Mouse (Mus musculus): ENCODE results near the gene St5. TPM values are rescaled to one million over a fixed set of nuclear protein-coding genes. Genes with fewer than 3 reads are reported as not detected.

The St5 gene
- total RNA-seq, 2 experiments from 2014 or later, result 35.3 to 41.7 TPM

DNA sequence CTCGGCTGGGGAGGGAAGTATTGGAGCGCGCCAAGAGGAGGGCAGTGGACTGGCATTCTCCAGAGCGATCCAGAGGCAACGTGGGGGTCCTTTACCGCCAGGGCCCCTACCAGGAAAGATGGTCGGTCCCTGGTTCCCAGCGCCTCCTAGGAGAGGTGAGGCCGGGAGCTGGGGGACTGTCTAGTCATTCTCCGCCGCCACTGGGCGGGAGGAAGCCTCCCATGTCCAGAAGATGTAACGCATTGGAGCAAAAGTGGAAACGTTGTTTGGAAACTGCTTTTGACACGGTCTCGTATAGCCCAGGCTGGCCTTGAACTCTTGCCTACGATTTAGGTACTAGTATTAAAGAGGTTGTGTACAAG lies 592 bp upstream of the St5 start:
- DNase-seq (ENCODE audit: extremely low spot score in 1 of 2, low spot score in 1 of 2), result no peak

DNA sequence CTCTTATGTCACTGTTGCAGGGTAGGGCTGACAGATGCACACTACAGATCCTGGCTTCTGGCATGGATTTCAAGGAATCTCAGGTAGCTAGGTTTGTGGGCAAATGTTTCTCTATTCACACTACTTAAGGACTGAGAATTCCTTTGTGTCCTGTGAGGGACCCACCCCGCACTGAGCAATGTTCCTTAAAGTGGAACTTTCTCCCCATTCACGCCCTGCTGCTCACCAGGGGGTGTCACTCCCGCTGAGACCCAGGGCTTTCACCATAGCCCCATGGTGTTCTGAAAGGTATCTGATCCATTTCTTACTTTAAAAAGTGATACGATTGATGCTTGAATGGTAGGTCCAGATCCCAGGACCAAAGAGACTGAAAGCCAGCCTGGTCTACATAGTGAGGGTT lies 684 bp downstream of the St5 start:
- DNase-seq (ENCODE audit: extremely low spot score in 1 of 2, low spot score in 1 of 2), result no peak

- DNase-seq (ENCODE audit: extremely low spot score in 1 of 2, low spot score in 1 of 2), result no peak
These were observed 3.2 kb downstream of the St5 start for GRCm38 (mm10) chr7:109700213-109700612.

DNA sequence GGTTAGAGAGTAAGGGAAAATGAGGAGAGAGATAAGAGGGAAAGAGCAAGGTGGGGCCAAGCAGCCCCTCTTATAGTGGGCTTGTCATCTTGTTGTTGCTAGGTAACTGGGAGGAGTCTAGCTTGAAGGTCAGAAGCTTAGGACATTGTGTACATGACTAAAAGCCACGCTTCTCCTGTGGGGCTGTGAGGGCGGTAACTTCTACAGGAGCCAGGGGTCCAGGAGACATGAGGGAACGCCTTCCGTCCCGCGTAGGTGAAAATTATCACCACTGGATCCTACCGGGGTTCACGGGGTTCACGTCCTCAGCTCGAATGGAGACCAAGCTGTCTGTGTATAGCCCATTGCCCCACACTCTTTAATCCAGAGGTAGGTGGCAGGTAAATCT lies 8.1 kb downstream of the St5 start:
- DNase-seq (ENCODE audit: extremely low spot score in 1 of 2, low spot score in 1 of 2), result no peak

GRCm38 (mm10) chr7:109694576-109695338 lies 8.6 kb downstream of the St5 start:
- DNase-seq (ENCODE audit: extremely low spot score in 1 of 2, low spot score in 1 of 2), result no peak

DNA sequence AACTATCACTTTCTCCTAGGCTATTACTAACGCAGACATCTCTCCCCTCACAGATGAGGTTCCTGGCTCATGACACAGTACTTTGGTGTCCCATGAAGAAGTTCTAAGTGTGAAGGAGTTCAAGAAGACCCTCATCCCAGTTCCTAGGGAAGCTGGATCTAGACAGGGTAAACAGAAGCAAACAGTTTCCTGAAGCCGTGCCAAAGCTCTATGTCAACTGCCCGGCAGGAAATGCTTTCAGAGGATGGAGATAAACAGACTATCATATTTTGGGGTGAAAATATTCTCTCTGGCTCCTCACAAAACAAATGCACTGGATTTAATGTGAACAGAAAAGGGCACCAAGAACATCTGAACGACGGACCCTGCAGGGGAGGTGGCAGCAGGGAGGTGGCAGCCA lies 12.4 kb downstream of the St5 start:
- no peak for DNase-seq (ENCODE audit: extremely low spot score in 1 of 2, low spot score in 1 of 2)

DNA sequence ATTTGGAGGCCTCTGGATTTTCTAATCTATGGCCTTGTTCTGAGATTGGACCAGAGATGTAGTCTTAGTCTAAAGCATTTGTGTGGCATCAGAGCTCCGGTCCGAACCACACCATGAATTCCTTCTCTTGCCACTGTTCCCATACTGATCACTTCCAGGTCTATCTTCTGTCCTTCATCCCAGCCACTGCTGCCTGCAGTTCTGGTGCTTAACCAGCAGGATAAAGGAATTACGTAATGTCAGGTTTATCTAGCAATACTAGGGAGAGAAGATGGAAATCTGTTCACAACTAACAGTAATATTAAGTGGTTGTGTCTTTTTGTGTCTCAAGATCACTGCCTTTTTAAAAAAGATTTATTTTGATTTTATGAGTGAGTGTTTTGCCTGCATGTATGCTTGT lies 13.3 kb downstream of the St5 start:
- no peak for DNase-seq (ENCODE audit: extremely low spot score in 1 of 2, low spot score in 1 of 2)

DNA sequence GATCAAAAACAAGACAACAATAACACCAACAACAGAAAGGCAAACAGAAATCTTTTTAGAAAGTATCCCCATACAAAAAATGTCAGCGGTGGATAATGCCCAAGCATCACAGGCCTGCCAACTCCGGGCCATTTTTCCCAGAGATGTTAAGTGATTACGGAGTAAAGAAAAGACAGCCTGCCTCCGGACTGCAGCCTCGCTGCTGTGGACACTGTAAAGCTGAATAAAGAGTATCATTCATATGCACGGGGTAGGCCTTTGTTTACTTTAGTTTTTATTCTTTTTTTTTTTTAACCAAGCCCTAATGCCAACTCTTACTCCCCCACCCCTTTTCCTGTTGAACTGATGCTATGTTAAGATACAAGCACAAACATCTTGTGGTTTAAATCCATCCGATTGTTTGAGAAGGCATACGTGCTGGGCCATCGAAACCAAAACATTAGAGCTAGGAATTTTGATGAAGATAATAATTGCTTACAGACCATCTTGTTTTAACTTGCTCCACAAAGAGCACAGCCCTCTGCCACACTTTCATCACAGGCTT lies 16.7 kb downstream of the St5 start:
- no peak for DNase-seq (ENCODE audit: extremely low spot score in 1 of 2, low spot score in 1 of 2)

- DNase-seq (ENCODE audit: extremely low spot score in 1 of 2, low spot score in 1 of 2), result no peak
These were observed 22.5 kb downstream of the St5 start for GRCm38 (mm10) chr7:109680879-109681278.

- no peak for DNase-seq (ENCODE audit: extremely low spot score in 1 of 2, low spot score in 1 of 2)
These were observed 23.1 kb downstream of the St5 start for GRCm38 (mm10) chr7:109680284-109680683.

DNA sequence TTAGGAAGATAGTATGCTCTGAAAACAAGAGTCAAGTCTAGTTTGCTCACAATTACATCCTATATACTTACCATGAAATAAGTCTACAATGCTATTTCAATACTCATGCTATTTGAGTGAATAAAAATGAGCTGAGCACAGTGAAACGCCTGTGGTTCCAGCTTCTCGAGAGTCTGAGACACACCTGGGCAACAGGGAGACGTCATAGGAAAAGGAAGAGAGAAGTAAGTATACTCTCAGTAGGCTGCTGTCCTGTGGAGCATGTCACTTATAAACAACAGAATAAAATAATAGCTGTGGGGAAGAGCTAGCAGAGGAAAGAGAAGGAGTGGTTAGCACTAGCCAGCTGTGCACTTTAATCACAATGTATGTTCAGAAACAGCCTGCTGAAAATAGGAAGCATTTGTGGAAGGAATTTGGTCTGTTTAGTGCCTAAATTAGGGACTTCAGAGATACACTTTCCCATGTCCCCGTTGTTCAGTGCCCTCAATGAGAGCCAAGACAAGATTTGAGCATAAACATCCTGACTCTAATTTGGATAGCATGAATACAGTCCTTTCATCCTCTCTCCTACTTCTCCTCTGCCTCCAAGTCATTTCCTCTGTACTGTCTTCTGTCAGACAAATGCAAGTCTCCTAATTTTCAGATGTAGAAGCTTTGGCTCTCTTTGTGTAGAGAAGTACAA lies 28.3 kb downstream of the St5 start:
- DNase-seq (ENCODE audit: extremely low spot score in 1 of 2, low spot score in 1 of 2), result no peak

DNA sequence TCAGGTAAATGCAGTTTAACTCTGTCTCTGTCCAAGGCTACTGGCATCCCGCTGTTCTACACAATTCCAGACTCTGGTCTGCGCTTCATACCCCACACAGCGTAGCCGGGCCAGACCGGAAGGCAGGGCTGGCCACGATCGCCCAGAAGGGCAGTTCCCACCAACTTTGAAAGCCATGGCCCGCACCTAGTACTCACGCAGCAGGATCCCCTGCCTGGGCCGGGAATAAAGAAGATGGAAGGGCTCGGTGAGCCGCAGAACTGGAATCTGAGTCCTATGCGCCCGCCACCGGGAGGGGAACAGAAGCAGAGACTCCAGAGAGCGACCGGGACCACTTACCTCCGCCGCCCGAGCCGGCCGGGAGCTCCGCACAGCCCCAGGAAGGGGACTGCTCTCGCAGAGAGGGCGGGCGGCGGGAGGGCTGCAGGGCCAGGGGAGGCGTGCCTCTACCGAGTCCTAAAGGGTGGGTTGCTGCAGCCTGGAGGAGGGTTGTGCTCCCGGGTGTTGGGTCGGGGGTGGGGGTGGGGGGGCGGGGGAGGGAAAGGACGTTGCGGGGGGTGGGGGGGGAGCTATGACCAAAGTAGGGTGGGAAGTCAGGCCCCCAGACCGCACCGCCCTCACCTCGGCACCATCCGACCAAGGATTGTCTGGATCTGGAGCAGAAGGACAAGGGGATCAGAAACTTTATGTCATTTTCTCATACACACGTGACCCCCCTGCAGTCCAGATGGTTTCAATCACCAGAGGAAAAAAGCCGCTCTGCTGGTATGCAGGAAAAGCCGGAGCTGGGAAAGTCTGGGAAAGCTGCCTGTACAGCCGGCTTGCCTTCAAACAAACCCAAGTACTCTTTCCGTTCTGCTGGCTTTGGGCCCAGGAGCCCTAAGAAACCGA lies 31.6 kb downstream of the St5 start:
- DNase-seq (ENCODE audit: extremely low spot score in 1 of 2, low spot score in 1 of 2), result peak; percentile 27 to 56

- DNase-seq (ENCODE audit: extremely low spot score in 1 of 2, low spot score in 1 of 2), result no peak
These were observed 33.8 kb downstream of the St5 start for GRCm38 (mm10) chr7:109669426-109670170.

GRCm38 (mm10) chr7:109666664-109667063 lies 36.7 kb downstream of the St5 start:
- no peak for DNase-seq (ENCODE audit: extremely low spot score in 1 of 2, low spot score in 1 of 2)

DNA sequence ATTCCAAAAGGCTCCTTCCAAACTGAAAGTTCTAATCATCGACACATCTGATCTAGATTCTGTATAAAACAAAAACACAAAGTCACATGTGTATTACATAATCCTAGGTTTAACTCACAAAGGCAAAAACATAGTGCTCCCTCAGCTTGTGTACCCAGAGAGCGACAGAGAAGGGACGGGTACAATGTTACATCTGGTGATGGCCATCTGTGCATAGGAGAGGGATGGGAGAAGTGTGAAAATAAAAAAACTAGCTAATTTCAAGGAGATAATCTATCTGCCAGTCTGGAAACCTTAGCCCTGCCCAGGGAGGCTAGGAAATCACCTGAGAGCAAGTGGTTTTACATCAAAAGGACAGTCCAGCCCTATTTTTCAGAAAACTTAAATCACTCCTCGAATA lies 40.8 kb downstream of the St5 start:
- DNase-seq (ENCODE audit: extremely low spot score in 1 of 2, low spot score in 1 of 2), result no peak

- DNase-seq (ENCODE audit: extremely low spot score in 1 of 2, low spot score in 1 of 2), result no peak
These were observed 44.1 kb downstream of the St5 start for GRCm38 (mm10) chr7:109659278-109659677.

- DNase-seq (ENCODE audit: extremely low spot score in 1 of 2, low spot score in 1 of 2), result no peak
These were observed 45.5 kb downstream of the St5 start for GRCm38 (mm10) chr7:109657884-109658283.

- no peak for DNase-seq (ENCODE audit: extremely low spot score in 1 of 2, low spot score in 1 of 2)
These were observed 48.5 kb downstream of the St5 start for GRCm38 (mm10) chr7:109654871-109655270.

DNA sequence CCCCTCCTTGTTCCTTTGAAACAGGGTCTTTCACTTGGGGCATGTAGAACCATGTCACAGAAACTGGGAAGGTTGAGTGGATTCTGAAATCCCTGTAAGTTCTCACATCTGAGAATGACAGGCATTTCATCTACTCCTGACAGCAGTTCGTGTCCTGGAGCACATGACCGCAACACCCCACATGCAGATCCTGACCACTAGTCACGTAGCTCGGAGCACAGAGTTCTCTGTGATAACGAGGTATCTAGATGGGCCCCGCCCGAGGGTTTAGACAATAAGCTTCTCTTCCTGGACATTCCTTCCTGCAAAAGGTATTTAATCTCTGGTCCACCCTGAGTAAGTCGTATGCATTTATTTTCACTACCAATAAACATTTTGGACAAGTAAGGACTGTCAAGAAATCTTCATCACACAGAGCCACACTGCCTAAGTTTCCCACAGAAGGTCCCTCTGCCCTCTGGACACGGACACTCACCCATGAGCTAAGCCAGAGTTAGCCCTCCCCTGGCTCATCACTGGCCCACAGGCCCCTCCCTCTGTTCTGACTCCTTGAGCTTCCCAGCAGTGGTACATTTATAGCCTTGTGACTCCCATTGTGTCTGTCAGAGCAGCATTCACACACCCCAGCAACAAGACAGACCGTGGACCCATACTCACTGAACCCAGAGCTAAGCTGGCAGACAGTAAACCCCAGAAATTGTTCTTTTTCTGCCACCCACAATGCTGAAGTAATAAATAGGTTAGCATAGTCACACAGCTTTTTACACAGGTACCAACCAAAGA lies 54.4 kb downstream of the St5 start:
- no peak for DNase-seq (ENCODE audit: extremely low spot score in 1 of 2, low spot score in 1 of 2)

All from layer of hippocampus, postnatal 25 days (tissue).